Mouse (Mus musculus) lung, adult 2 months (tissue): ENCODE results near the gene Zbtb42.
A peak's percentile ranks its signal among the peaks of the same experiment; 100 is the strongest.

ENCODE experiments used
- CTCF ChIP-seq: fragments of 200-500 bp; IDR thresholded peaks from 2 replicates; pipeline ENCODE4 v1.5.1; 2011; ENCODE audit warnings: mild to moderate bottlenecking, low read length, control low read depth; ENCODE audit not compliant: insufficient read depth
- POLR2A ChIP-seq: fragments of 200-500 bp; IDR thresholded peaks from 2 replicates; pipeline ENCODE4 v1.6.1; 2011; ENCODE audit warnings: low read depth, mild to moderate bottlenecking, control low read depth, low read length, borderline replicate concordance; ENCODE audit errors: extremely low read depth

- peak; percentile 42 for TF ChIP-seq CTCF
- no peak for TF ChIP-seq POLR2A
These were observed 45.6 kb downstream of the Zbtb42 start for GRCm38 (mm10) chr12:112724077-112724805.
